8 mouse cellular contexts compared by ENCODE assay signal in genomic region chr9:64049471-64050380, GRCm38 (mm10). TPM values are rescaled to one million over a fixed set of nuclear protein-coding genes. Genes with fewer than 3 reads are reported as not detected.
DNase-seq lines count a peak whose midpoint lies in the region; TF ChIP-seq lines count a peak whose summit lies in the region.

No protein-coding gene starts in this region.

- 19% methylated on average over 32 of the region's 32 CpGs for WGBS in cerebellum, adult 2 months
- WGBS in hindbrain, embryonic 10.5 days, result 9% methylated on average over 32 of the region's 32 CpGs

- H3K36me3 ChIP-seq in hindbrain, embryonic 10.5 days, result no peaks in the 10 kb centered on the region
- H3K36me3 ChIP-seq in megakaryocyte, embryonic 14.5 days (replicated peaks; ENCODE audit: low read length), result no peaks in the 10 kb centered on the region

- no peak for TF ChIP-seq CTCF in cerebellum, adult 2 months (IDR thresholded peaks at IDR 0.05; ENCODE audit: borderline replicate concordance, insufficient read depth, low read depth, low read length)

- H3K9me3 ChIP-seq in hindbrain, embryonic 10.5 days, result no peaks in the 10 kb centered on the region
- no peaks in the 10 kb centered on the region for H3K9me3 ChIP-seq in megakaryocyte, embryonic 14.5 days

- no peaks in the 10 kb centered on the region for H3K4me1 ChIP-seq in cerebellum, adult 2 months (ENCODE audit: control insufficient read depth, insufficient read depth, low read length)
- peaks cover 44% of the 10 kb centered on the region for H3K4me1 ChIP-seq in hindbrain, embryonic 10.5 days (replicated peaks)
- H3K4me1 ChIP-seq in megakaryocyte, embryonic 14.5 days, result peaks cover 85% of the 10 kb centered on the region

- TF ChIP-seq POLR2A in cerebellum, adult 2 months (IDR thresholded peaks at IDR 0.05; ENCODE audit: borderline replicate concordance, insufficient read depth, low read length), result no peak

- no peaks in the 10 kb centered on the region for H3K27me3 ChIP-seq in cerebellum, adult 2 months (ENCODE audit: control insufficient read depth, insufficient read depth, low read length)
- peaks cover 41% of the 10 kb centered on the region for H3K27me3 ChIP-seq in hindbrain, embryonic 10.5 days (ENCODE audit: insufficient read depth, poor library complexity, severe bottlenecking)
- H3K27me3 ChIP-seq in megakaryocyte, embryonic 14.5 days (replicated peaks), result no peaks in the 10 kb centered on the region

- H3K4me3 ChIP-seq in cerebellum, adult 2 months (replicated peaks; ENCODE audit: insufficient read depth, low read depth, low read length), result peak overlapping the region; percentile 35
- H3K4me3 ChIP-seq in hindbrain, embryonic 10.5 days, result peak overlapping the region; percentile 53
- peak overlapping the region; percentile 90 for H3K4me3 ChIP-seq in megakaryocyte, embryonic 14.5 days (replicated peaks)

- H3K27ac ChIP-seq in cerebellum, adult 2 months (ENCODE audit: insufficient read depth, low read length), result no peak overlapping the region
- peak overlapping the region; percentile 73 for H3K27ac ChIP-seq in hindbrain, embryonic 10.5 days

- DNase-seq in R1 (ENCODE audit: low read depth, low spot score), result peak; percentile 98
- peak; percentile 51 to 63 for DNase-seq in cerebellum, adult 2 months
- peak; percentile 65 for DNase-seq in forelimb bud, embryonic 11.5 days (ENCODE audit: low read depth, low spot score)
- DNase-seq in hindbrain, embryonic 10.5 days (ENCODE audit: low spot score), result peak; percentile 79
- peak; percentile 39 to 44 for DNase-seq in layer of hippocampus, postnatal 10 days (ENCODE audit: low spot score in 2 of 2)
- peak; percentile 61 for DNase-seq in right cerebral cortex, postnatal 10 days (ENCODE audit: low spot score in 2 of 2)
- peak; percentile 64 to 74 for DNase-seq in urinary bladder, postnatal 36 days (ENCODE audit: low spot score in 2 of 2)

RNA-seq across cellular contexts. Expression of gene Smad6, which starts 27.9 kb away (rescaled TPM):
- polyA plus RNA-seq in cerebellum, adult 2 months (2012; rRNA removed), result 2.0 and 2.4 TPM in 2 replicates
- polyA plus RNA-seq in hindbrain, embryonic 10.5 days (2016; fragmentation: Nextera tagmentation; extraction: Ambion mirVana), result 5.3 and 6.7 TPM in 2 replicates
- 1 to 10 TPM; 1.7 to 3.7 TPM for total RNA-seq in layer of hippocampus, postnatal 10 days (2021)
- polyA plus RNA-seq in megakaryocyte, embryonic 14.5 days (2012; ENCODE audit: insufficient read depth, low replicate concordance), result 19.3 and 52.2 TPM in 2 replicates

Comparison
In these comparisons a context has a peak if more than half of its experiments do, and no peak if none do; other contexts are left out.
1. DNase-seq: peak in every context shown above with its lines; median percentile 98 in R1; 79 in hindbrain, embryonic 10.5 days; 69 in urinary bladder, postnatal 36 days; 65 in forelimb bud, embryonic 11.5 days; 61 in right cerebral cortex, postnatal 10 days; 57 in cerebellum, adult 2 months; 42 in layer of hippocampus, postnatal 10 days.
2. H3K4me3 ChIP-seq: peak in every context shown above with its lines; median percentile 90 in megakaryocyte, embryonic 14.5 days; 53 in hindbrain, embryonic 10.5 days; 35 in cerebellum, adult 2 months.